Mouse (Mus musculus) small intestine, adult 2 months (tissue): ENCODE measurements around the gene Adprm.

Experiments
- CTCF ChIP-seq: fragments of 200-500 bp; IDR thresholded peaks from 2 replicates; pipeline ENCODE4 v1.5.1; 2012; ENCODE audit warnings: low read depth, mild to moderate bottlenecking, control low read depth, inconsistent platforms, low read length, moderate library complexity, mixed read lengths; ENCODE audit not compliant: insufficient replicate concordance, insufficient read length; ENCODE audit errors: extremely low read depth
- POLR2A ChIP-seq: fragments of 200-500 bp; IDR thresholded peaks from 2 replicates; pipeline ENCODE4 v1.6.1; 2012; ENCODE audit warnings: low read depth, mild to moderate bottlenecking, control low read depth, inconsistent platforms, low read length, moderate library complexity

DNA sequence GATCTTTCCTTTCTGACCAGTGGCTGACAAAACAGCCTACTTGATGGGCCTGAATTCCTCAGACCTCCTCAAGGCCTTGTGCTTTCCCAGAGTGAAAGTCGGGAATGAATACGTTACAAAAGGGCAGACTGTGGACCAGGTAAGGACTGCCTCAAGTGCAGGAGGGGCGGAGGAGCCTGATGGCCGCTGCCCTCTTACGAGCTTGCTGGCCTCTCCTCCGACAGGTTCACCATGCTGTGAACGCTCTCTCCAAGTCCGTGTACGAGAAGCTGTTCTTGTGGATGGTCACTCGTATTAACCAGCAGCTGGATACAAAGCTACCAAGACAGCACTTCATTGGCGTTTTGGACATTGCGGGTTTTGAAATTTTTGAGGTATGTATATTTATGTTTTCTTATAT, 34.8 kb upstream of the Adprm start:
- TF ChIP-seq POLR2A (no peak), CTCF (no peak)
